17 mouse cellular contexts compared by ENCODE assay signal in the genomic region with DNA sequence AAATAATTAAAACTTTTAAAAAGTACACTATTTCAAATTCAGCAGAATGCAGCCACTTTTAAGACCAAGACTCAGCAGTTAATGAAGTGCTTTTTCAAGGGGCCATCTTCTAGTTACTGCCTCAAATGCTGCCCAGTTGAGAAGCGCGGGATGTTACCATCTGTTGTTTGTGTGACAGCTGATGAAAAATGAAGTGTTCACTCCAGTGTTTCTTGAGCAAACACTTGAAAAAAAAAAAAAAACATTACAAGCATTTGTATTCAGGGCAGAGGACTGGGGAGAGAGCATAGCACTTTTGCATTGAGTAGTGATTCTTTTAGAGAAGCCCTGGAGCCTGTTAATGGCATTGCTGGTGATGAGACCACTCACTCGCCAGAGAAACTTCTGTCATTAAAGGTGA.
"Had no signal": no experiment of that assay in that cellular context is flagged by ENCODE, and none has a peak within 500 bp of the region (broad histone marks: within the 10 kb centered on the region; RNA-seq: fewer than 3 reads in every experiment).

No protein-coding gene starts in this region.

- H3K4me2 ChIP-seq: intestine, embryonic 15.5 days; limb, embryonic 12.5 days; limb, embryonic 15.5 days; liver, embryonic 11.5 days; midbrain, embryonic 11.5 days had no signal

- H3K4me3 ChIP-seq: intestine, embryonic 15.5 days; limb, embryonic 12.5 days; limb, embryonic 15.5 days; megakaryocyte, embryonic 14.5 days had no signal

- H3K27me3 ChIP-seq: intestine, embryonic 15.5 days; limb, embryonic 12.5 days; limb, embryonic 15.5 days; megakaryocyte, embryonic 14.5 days had no signal

- H3K36me3 ChIP-seq: intestine, embryonic 15.5 days; limb, embryonic 12.5 days; limb, embryonic 15.5 days had no signal

- ATAC-seq: intestine, embryonic 15.5 days; liver, postnatal 0 days had no signal

- H3K9me3 ChIP-seq: intestine, embryonic 15.5 days; limb, embryonic 12.5 days; limb, embryonic 15.5 days had no signal

- DNase-seq: kidney, adult 11 months; kidney, adult 8-10 months; kidney, postnatal 14 days; kidney, postnatal 4 days; left cerebral cortex, postnatal 4 days; liver, postnatal 0 days; midbrain, embryonic 14.5 days; thymus, adult 2 months; thymus, postnatal 14 days; thymus, postnatal 4 days had no signal

- H3K27ac ChIP-seq: intestine, embryonic 15.5 days; limb, embryonic 12.5 days; limb, embryonic 15.5 days; liver, embryonic 14.5 days had no signal

- H3K4me1 ChIP-seq: intestine, embryonic 15.5 days; limb, embryonic 12.5 days; limb, embryonic 15.5 days; megakaryocyte, embryonic 14.5 days had no signal

- H3K9ac ChIP-seq: intestine, embryonic 15.5 days; limb, embryonic 12.5 days; limb, embryonic 15.5 days; liver, embryonic 14.5 days; liver, postnatal 0 days had no signal
